Mouse (Mus musculus) testis, adult 2 months (tissue): ENCODE results near the gene Renbp.

Source experiments
- CTCF ChIP-seq: fragments of 200-500 bp; IDR thresholded peaks from 2 replicates; pipeline ENCODE4 v1.5.1; 2012; ENCODE audit warnings: low read depth, mild to moderate bottlenecking, inconsistent platforms, low read length, moderate library complexity; ENCODE audit not compliant: control insufficient read depth, insufficient read depth, insufficient replicate concordance
- POLR2A ChIP-seq: fragments of 200-500 bp; IDR thresholded peaks from 2 replicates; pipeline ENCODE4 v1.6.1; 2012; ENCODE audit warnings: low read depth, mild to moderate bottlenecking, inconsistent platforms, low read length, moderate library complexity; ENCODE audit not compliant: control insufficient read depth

DNA sequence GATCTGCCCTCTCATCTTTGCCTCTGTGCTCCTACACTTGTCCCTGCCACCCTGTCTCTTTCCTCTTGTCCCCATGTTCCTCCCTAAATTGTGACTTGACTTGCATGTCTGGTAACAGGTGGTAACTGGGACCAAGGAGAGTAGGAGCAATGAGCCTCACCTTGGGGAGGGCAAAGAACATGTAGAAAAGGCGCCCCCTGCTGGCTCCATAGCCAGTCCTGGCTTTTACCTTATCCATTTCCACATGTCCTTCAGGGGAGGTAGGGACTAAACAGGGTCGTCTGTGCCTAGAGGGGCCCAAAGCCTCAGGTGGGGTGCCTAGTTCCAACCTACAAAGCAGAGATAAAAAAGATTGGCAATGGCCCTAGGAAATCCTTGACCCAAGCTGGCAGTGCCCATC is 34.9 kb downstream of the Renbp start, which contains the start of gene L1cam:
- TF ChIP-seq CTCF (no peak), POLR2A (no peak)
